Mouse (Mus musculus) embryonic fibroblast, embryonic 13.5 days (primary cell): Measurements from ENCODE around the gene Stard13.

Experiments
- CTCF ChIP-seq: IDR thresholded peaks from 2 replicates; pipeline ENCODE4 v1.5.1; 2011; ENCODE audit warnings: mild to moderate bottlenecking, control low read depth, low read length, moderate library complexity, borderline replicate concordance; ENCODE audit not compliant: insufficient read depth
- POLR2A ChIP-seq: IDR thresholded peaks from 2 replicates; pipeline ENCODE4 v1.6.1; 2011; ENCODE audit warnings: low read depth, mild to moderate bottlenecking, control low read depth, low read length, moderate library complexity

DNA sequence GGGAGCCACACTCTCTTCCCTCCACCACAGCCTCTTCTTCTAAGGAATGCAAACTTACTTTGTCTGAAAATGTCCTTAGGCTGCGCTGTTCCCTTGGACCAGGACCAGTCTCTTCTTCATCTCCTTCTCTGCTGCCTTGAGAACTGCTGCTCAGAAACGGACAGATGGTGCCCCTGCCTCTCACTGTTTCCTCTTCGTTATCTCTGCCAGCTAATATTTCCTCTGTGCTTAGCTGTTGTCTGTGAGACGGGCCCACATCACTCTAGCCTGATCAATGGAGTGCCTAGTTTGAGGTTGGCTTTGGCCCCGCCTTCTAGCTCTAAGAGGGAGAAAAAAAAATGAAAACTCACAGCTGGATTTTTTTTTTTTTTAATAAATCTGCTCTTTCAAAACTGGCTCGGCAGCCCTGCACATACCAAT, 106.3 kb downstream of the Stard13 start:
- TF ChIP-seq CTCF (no peak), POLR2A (no peak; the same call in 1 of the 2 replicates)
